Mouse (Mus musculus) stomach, postnatal 0 days (tissue): ENCODE measurements around the gene Bach2. TPM values are rescaled to one million over a fixed set of nuclear protein-coding genes. Genes with fewer than 3 reads are reported as not detected.

Source experiments
- ATAC-seq: fragments of 200-750 bp; cut with Nextera tagmentation; 2 replicates; pipeline ENCODE4 v1.8.0; 2017; ENCODE audit not compliant: low FRiP score, low TSS enrichment
- DNase-seq: peaks from one replicate; pipeline ENCODE4 v3.0.0-alpha.2; 2016; ENCODE audit warnings: low spot score
- H3K27ac ChIP-seq: fragments of 300-500 bp; sonication (generic); replicated peaks from 2 replicates; pipeline ENCODE4 v1.5.1; 2014; ENCODE audit warnings: mild to moderate bottlenecking, control low read depth
- H3K27me3 ChIP-seq: fragments of 300-500 bp; sonication (generic); 2 replicates; pipeline ENCODE4 v1.6.1; 2014; ENCODE audit warnings: low read length; ENCODE audit not compliant: control insufficient read depth, insufficient read depth
- H3K36me3 ChIP-seq: fragments of 300-500 bp; sonication (generic); 2 replicates; pipeline ENCODE4 v1.6.1; 2014; ENCODE audit warnings: low read length, mixed read lengths; ENCODE audit not compliant: control insufficient read depth, insufficient read depth
- H3K4me1 ChIP-seq: fragments of 300-500 bp; sonication (generic); replicated peaks from 2 replicates; pipeline ENCODE4 v1.6.1; 2014; ENCODE audit warnings: antibody characterized with exemption; ENCODE audit not compliant: control insufficient read depth, insufficient read depth
- H3K4me2 ChIP-seq: fragments of 300-500 bp; sonication (generic); replicated peaks from 2 replicates; pipeline ENCODE4 v1.6.1; 2014; ENCODE audit warnings: low read depth, mild to moderate bottlenecking, control low read depth, moderate library complexity
- H3K4me3 ChIP-seq: fragments of 300-500 bp; sonication (generic); 2 replicates; pipeline ENCODE4 v1.5.1; 2014; ENCODE audit warnings: low read depth, low read length, control low read depth
- H3K9ac ChIP-seq: fragments of 300-500 bp; sonication (generic); 2 replicates; pipeline ENCODE4 v1.6.1; 2014; ENCODE audit warnings: mild to moderate bottlenecking, low read length, control low read depth, mixed read lengths
- H3K9me3 ChIP-seq: fragments of 300-500 bp; sonication (generic); 2 replicates; pipeline ENCODE4 v1.6.1; 2016; ENCODE audit warnings: low read length; ENCODE audit not compliant: control insufficient read depth
- CTCF ChIP-seq: IDR thresholded peaks from 2 replicates; pipeline ENCODE4 v1.5.1; 2016; ENCODE audit warnings: antibody characterized with exemption, low read depth, mild to moderate bottlenecking, moderate library complexity
- EP300 ChIP-seq: optimal IDR thresholded peaks from 2 replicates; pipeline ENCODE3; 2016; ENCODE audit warnings: antibody characterized with exemption
- WGBS: fragments of 180-500 bp; shearing (Covaris S2); extraction: QIAGEN DNeasy Blood & Tissue Kit; methylation state at CpG from one replicate; pipeline ENCODE4 v1.1.7; 2014; 5-methylcytosine and 5-hydroxymethylcytosine counted together
- polyA plus RNA-seq: library from polyadenylated mRNA; unstranded; fragments of >200 nt; fragmentation: Nextera tagmentation; extraction: Ambion mirVana; gene quantifications from 2 replicates; pipeline ENCODE4 v1.2.1, GENCODE M21; 2015

The Bach2 gene
- polyA plus RNA-seq, 1 experiment from 2014 or later: 1.9 TPM

DNA sequence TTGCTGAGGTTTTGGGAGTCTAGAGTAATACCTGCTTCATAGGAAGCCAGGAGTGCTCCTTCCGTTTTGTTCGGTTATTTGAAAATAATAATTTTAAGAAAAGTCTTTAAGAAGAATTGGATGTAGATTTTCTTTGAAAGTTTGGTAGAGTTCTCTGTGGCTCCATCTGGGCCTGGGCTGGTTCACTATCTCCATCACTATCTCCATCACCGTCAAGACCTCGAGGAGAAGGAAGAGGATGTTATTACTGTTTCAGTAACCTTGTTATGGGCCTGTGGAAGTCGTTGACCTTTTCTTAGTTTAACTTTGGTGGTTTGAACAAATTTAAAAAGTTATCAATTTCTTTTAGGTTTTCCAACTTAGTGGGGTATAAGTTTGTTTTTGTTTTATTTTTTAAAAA is 33.8 kb downstream of the Bach2 start:
- Histone ChIP-seq H3K27me3 (no peaks in the 10 kb centered on the region), H3K4me2 (no peak overlapping the region), H3K36me3 (no peaks in the 10 kb centered on the region), H3K4me1 (no peaks in the 10 kb centered on the region), H3K4me3 (no peak overlapping the region), H3K9me3 (no peaks in the 10 kb centered on the region), H3K9ac (no peak overlapping the region), H3K27ac (no peak overlapping the region)
- WGBS: 87% methylated on average over 5 of the region's 5 CpGs
- DNase-seq (no peak), ATAC-seq (no peak)
- no peak for TF ChIP-seq CTCF
- TF ChIP-seq EP300: no peak

DNA sequence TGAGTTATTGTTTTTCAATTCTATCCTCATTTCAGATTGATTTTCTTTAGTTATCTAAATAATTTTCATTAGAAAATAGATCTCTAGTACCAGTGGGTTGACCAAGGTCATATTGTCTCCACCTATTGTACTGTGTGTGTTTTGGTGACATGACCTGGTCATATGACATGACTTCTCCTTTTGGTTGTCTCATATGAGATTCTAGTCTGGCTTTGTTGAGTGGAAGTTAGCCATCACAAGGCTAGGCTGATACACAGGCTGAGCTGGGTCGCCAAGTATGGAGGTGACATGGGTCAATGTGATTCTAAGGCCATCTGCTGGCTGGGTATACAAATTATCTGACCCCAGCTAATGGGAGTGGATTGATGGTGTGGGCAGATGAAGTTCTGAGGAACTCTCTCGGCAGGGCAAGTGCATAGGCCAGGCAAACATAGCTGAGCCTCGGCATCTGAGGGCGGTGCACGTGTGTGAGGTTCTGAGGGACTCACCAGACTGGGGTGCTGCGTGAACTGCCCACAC is 36.2 kb downstream of the Bach2 start:
- no peak overlapping the region for H3K9ac ChIP-seq
- H3K9me3 ChIP-seq: no peaks in the 10 kb centered on the region
- H3K27me3 ChIP-seq: no peaks in the 10 kb centered on the region
- no peak overlapping the region for H3K27ac ChIP-seq
- TF ChIP-seq CTCF (no peak), EP300 (no peak)
- ATAC-seq (no peak), DNase-seq (no peak)
- 80% methylated on average over 6 of the region's 6 CpGs for WGBS
- H3K4me3 ChIP-seq: no peak overlapping the region
- H3K4me2 ChIP-seq: no peak overlapping the region
- no peaks in the 10 kb centered on the region for H3K4me1 ChIP-seq
- no peaks in the 10 kb centered on the region for H3K36me3 ChIP-seq

GRCm38 (mm10) chr4:32279842-32280241 is 41.2 kb downstream of the Bach2 start:
- H3K4me3 ChIP-seq: no peak overlapping the region
- no peak overlapping the region for H3K9ac ChIP-seq
- no peak for DNase-seq
- no peaks in the 10 kb centered on the region for H3K36me3 ChIP-seq
- no peak for ATAC-seq
- TF ChIP-seq CTCF (no peak), EP300 (no peak)
- no peak overlapping the region for H3K4me2 ChIP-seq
- H3K4me1 ChIP-seq: no peaks in the 10 kb centered on the region
- no peaks in the 10 kb centered on the region for H3K9me3 ChIP-seq
- 68% methylated on average over 1 of the region's 1 CpGs for WGBS
- no peaks in the 10 kb centered on the region for H3K27me3 ChIP-seq
- H3K27ac ChIP-seq: no peak overlapping the region

DNA sequence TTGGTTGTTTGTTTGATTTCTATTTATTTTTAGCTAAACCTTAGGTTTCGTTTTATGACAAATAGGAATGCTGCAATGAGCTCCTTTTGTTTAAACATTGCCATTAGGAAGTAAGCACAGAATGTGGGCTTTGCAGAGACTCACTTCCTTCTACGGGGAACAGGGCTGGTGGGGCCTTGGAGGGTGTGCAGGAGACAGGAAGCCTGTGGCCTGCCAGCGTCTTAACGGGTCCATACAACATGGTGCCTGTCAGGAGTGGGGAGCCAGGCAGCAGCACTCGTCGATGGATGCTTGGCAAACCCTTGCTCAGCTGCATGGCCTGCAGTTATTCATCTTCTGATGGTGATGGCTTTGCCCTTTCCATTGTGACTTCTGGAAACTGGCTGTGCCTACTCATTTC is 41.8 kb downstream of the Bach2 start:
- Histone ChIP-seq H3K4me3 (no peak overlapping the region), H3K36me3 (no peaks in the 10 kb centered on the region), H3K4me2 (no peak overlapping the region), H3K4me1 (no peaks in the 10 kb centered on the region), H3K27ac (no peak overlapping the region), H3K9me3 (no peaks in the 10 kb centered on the region), H3K9ac (no peak overlapping the region), H3K27me3 (no peaks in the 10 kb centered on the region)
- TF ChIP-seq CTCF (no peak), EP300 (no peak)
- WGBS: 30% methylated on average over 6 of the region's 6 CpGs
- DNase-seq: no peak
- no peak; the same call in 1 of the 2 replicates for ATAC-seq

- no peaks in the 10 kb centered on the region for H3K4me1 ChIP-seq
- no peak for TF ChIP-seq EP300
- TF ChIP-seq CTCF: no peak
- H3K27me3 ChIP-seq: no peaks in the 10 kb centered on the region
- no peak overlapping the region for H3K4me3 ChIP-seq
- WGBS: 78% methylated on average over 6 of the region's 6 CpGs
- no peak overlapping the region for H3K27ac ChIP-seq
- H3K9me3 ChIP-seq: no peaks in the 10 kb centered on the region
- H3K9ac ChIP-seq: no peak overlapping the region
- H3K4me2 ChIP-seq: no peak overlapping the region
- no peak for DNase-seq
- ATAC-seq: no peak
- H3K36me3 ChIP-seq: no peaks in the 10 kb centered on the region
Measured at GRCm38 (mm10) chr4:32281306-32281705, 42.7 kb downstream of the Bach2 start.

DNA sequence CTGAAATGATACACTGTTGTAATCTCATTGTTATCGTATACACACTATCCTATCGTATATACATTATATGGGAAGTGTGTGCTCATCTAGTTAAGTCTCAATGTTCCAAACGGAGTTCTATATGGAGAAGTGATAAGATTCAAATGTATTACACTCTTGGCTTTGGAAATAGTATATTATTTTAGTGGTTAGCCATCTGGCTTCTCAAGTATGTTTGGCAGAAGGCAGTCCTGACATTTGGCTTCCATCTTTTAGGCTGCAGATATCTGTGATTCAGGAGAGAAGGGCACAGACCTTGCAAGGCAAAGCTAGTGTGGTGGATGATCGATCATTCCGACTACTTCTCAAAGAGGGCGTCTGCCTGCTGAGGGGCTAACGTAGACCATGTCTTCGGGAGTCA is 47.8 kb downstream of the Bach2 start:
- TF ChIP-seq CTCF (no peak), EP300 (no peak)
- no peak for DNase-seq
- H3K9me3 ChIP-seq: no peaks in the 10 kb centered on the region
- H3K4me1 ChIP-seq: peaks cover 2% of the 10 kb centered on the region; the same call in 1 of the 2 replicates
- H3K27ac ChIP-seq: no peak overlapping the region
- no peak overlapping the region for H3K4me3 ChIP-seq
- H3K27me3 ChIP-seq: no peaks in the 10 kb centered on the region
- H3K9ac ChIP-seq: no peak overlapping the region
- H3K4me2 ChIP-seq: no peak overlapping the region
- 72% methylated on average over 8 of the region's 8 CpGs for WGBS
- H3K36me3 ChIP-seq: no peaks in the 10 kb centered on the region
- ATAC-seq: no peak
